Mouse (Mus musculus) E14TG2a.4 (cell line): ENCODE data around the gene Gys2.

Source experiments
- H3K27me3 ChIP-seq: 2 replicates; pipeline ENCODE4 v1.6.1; 2014; ENCODE audit warnings: low read length, control low read depth; ENCODE audit not compliant: insufficient read depth
- H3K36me3 ChIP-seq: 2 replicates; pipeline ENCODE4 v1.6.1; 2014; ENCODE audit warnings: low read length, control low read depth; ENCODE audit not compliant: insufficient read depth
- H3K4me1 ChIP-seq: replicated peaks from 2 replicates; pipeline ENCODE4 v1.6.1; 2014; ENCODE audit warnings: low read depth, low read length, control low read depth
- H3K4me3 ChIP-seq: replicated peaks from 2 replicates; pipeline ENCODE4 v1.5.1; 2014; ENCODE audit warnings: mild to moderate bottlenecking, low read length
- H3K9me3 ChIP-seq: 2 replicates; pipeline ENCODE4 v1.6.1; 2014; ENCODE audit warnings: low read length, control low read depth
- CTCF ChIP-seq: conservative IDR thresholded peaks from 2 replicates; pipeline ENCODE4 v1.5.1; 2014; ENCODE audit warnings: low read length
- NANOG ChIP-seq: IDR thresholded peaks from 2 replicates; pipeline ENCODE4 v1.6.1; 2014; ENCODE audit warnings: borderline replicate concordance, low read length, mixed read lengths
- POU5F1 ChIP-seq: IDR thresholded peaks from 2 replicates; pipeline ENCODE4 v1.6.1; 2014; ENCODE audit warnings: low read length, borderline replicate concordance

The Gys2 gene

GRCm38 (mm10) chr6:142469602-142470001 lies 3.3 kb downstream of the Gys2 start:
- no peaks in the 10 kb centered on the region for H3K36me3 ChIP-seq
- no peaks in the 10 kb centered on the region for H3K9me3 ChIP-seq
- H3K27me3 ChIP-seq = no peaks in the 10 kb centered on the region
- TF ChIP-seq POU5F1 = no peak
- no peak for TF ChIP-seq NANOG
- no peak for TF ChIP-seq CTCF
- 0 out of 2 replicates have a peak, but pooled peaks cover 7% of the 10 kb centered on the region for H3K4me1 ChIP-seq
- no peak overlapping the region for H3K4me3 ChIP-seq

- no peak overlapping the region for H3K4me3 ChIP-seq
- no peaks in the 10 kb centered on the region for H3K36me3 ChIP-seq
- H3K9me3 ChIP-seq = no peaks in the 10 kb centered on the region
- H3K4me1 ChIP-seq = no peaks in the 10 kb centered on the region
- TF ChIP-seq POU5F1 = no peak
- no peak for TF ChIP-seq CTCF
- no peak for TF ChIP-seq NANOG
- peaks cover 3% of the 10 kb centered on the region; the same call in 1 of the 2 replicates for H3K27me3 ChIP-seq
Observed at GRCm38 (mm10) chr6:142462194-142462593, 10.7 kb downstream of the Gys2 start.

- H3K4me1 ChIP-seq = peaks cover 4% of the 10 kb centered on the region; the same call in 1 of the 2 replicates
- TF ChIP-seq NANOG (no peak), CTCF (no peak), POU5F1 (no peak)
- H3K36me3 ChIP-seq = no peaks in the 10 kb centered on the region
- peaks cover 3% of the 10 kb centered on the region; the same call in 1 of the 2 replicates for H3K27me3 ChIP-seq
- H3K4me3 ChIP-seq = no peak overlapping the region
- H3K9me3 ChIP-seq = no peaks in the 10 kb centered on the region
Observed at GRCm38 (mm10) chr6:142459017-142459678, 13.8 kb downstream of the Gys2 start.

GRCm38 (mm10) chr6:142458010-142458409 lies 14.9 kb downstream of the Gys2 start:
- peaks cover 3% of the 10 kb centered on the region; the same call in 1 of the 2 replicates for H3K27me3 ChIP-seq
- no peak overlapping the region for H3K4me3 ChIP-seq
- H3K9me3 ChIP-seq = no peaks in the 10 kb centered on the region
- peaks cover 4% of the 10 kb centered on the region; the same call in 1 of the 2 replicates for H3K4me1 ChIP-seq
- TF ChIP-seq NANOG (no peak), POU5F1 (no peak), CTCF (no peak)
- no peaks in the 10 kb centered on the region for H3K36me3 ChIP-seq

GRCm38 (mm10) chr6:142455314-142455996 lies 17.5 kb downstream of the Gys2 start:
- Histone ChIP-seq H3K4me1 (peaks cover 4% of the 10 kb centered on the region; the same call in 1 of the 2 replicates), H3K27me3 (peaks cover 3% of the 10 kb centered on the region; the same call in 1 of the 2 replicates), H3K36me3 (no peaks in the 10 kb centered on the region), H3K4me3 (no peak overlapping the region), H3K9me3 (no peaks in the 10 kb centered on the region)
- TF ChIP-seq POU5F1 (no peak), NANOG (no peak)

GRCm38 (mm10) chr6:142453311-142453710 lies 19.6 kb downstream of the Gys2 start:
- TF ChIP-seq POU5F1 (no peak), NANOG (no peak), CTCF (no peak)
- peaks cover 4% of the 10 kb centered on the region; the same call in 1 of the 2 replicates for H3K4me1 ChIP-seq
- 0 out of 2 replicates have a peak, but pooled peaks cover 2% of the 10 kb centered on the region for H3K27me3 ChIP-seq
- H3K36me3 ChIP-seq = no peaks in the 10 kb centered on the region
- H3K4me3 ChIP-seq = no peak overlapping the region
- H3K9me3 ChIP-seq = no peaks in the 10 kb centered on the region

GRCm38 (mm10) chr6:142451381-142451780 lies 21.5 kb downstream of the Gys2 start:
- peaks cover 4% of the 10 kb centered on the region; the same call in 1 of the 2 replicates for H3K4me1 ChIP-seq
- TF ChIP-seq CTCF (no peak), POU5F1 (no peak), NANOG (no peak)
- H3K4me3 ChIP-seq = no peak overlapping the region
- H3K36me3 ChIP-seq = no peaks in the 10 kb centered on the region
- no peaks in the 10 kb centered on the region for H3K9me3 ChIP-seq
- 0 out of 2 replicates have a peak, but pooled peaks cover 4% of the 10 kb centered on the region for H3K27me3 ChIP-seq

GRCm38 (mm10) chr6:142429072-142429471 lies 43.8 kb downstream of the Gys2 start:
- no peaks in the 10 kb centered on the region for H3K36me3 ChIP-seq
- no peak overlapping the region for H3K4me3 ChIP-seq
- TF ChIP-seq POU5F1 (no peak), CTCF (no peak), NANOG (no peak)
- H3K9me3 ChIP-seq = no peaks in the 10 kb centered on the region
- H3K27me3 ChIP-seq = peaks cover 7% of the 10 kb centered on the region; the same call in 1 of the 2 replicates
- H3K4me1 ChIP-seq = no peaks in the 10 kb centered on the region

GRCm38 (mm10) chr6:142424976-142425375 lies 47.9 kb downstream of the Gys2 start:
- H3K27me3 ChIP-seq = no peaks in the 10 kb centered on the region
- no peak overlapping the region for H3K4me3 ChIP-seq
- H3K9me3 ChIP-seq = no peaks in the 10 kb centered on the region
- no peak for TF ChIP-seq POU5F1
- no peaks in the 10 kb centered on the region for H3K4me1 ChIP-seq
- no peaks in the 10 kb centered on the region for H3K36me3 ChIP-seq
